Mouse (Mus musculus) liver, adult 2 months (tissue): ENCODE data around the gene Cyp2d10. TPM values are rescaled to one million over a fixed set of nuclear protein-coding genes. Genes with fewer than 3 reads are reported as not detected.

Experiments used
- DNase-seq: peaks from one replicate; pipeline ENCODE4 v3.0.0-alpha.2; 2011; ENCODE audit warnings: low read depth, low spot score; ENCODE audit errors: extremely low read depth
- H3K27ac ChIP-seq: fragments of 200-500 bp; replicated peaks from 2 replicates; pipeline ENCODE4 v1.5.1; 2012; ENCODE audit warnings: low read depth, mild to moderate bottlenecking, control low read depth, inconsistent platforms, low read length; ENCODE audit not compliant: insufficient read depth
- H3K27me3 ChIP-seq: fragments of 200-500 bp; 2 replicates; pipeline ENCODE4 v1.6.1; 2012; ENCODE audit warnings: mild to moderate bottlenecking, moderate library complexity, low read length, inconsistent platforms; ENCODE audit not compliant: control insufficient read depth, insufficient read depth
- H3K36me3 ChIP-seq: fragments of 200-500 bp; 2 replicates; pipeline ENCODE4 v1.6.1; 2012; ENCODE audit warnings: low read length, inconsistent platforms; ENCODE audit not compliant: control insufficient read depth, insufficient read depth
- H3K4me1 ChIP-seq: fragments of 200-500 bp; 2 replicates; pipeline ENCODE4 v1.6.1; 2011; ENCODE audit warnings: low read length; ENCODE audit not compliant: control insufficient read depth, insufficient read depth
- H3K4me3 ChIP-seq: fragments of 200-500 bp; 2 replicates; pipeline ENCODE4 v1.5.1; 2011; ENCODE audit warnings: low read depth, mild to moderate bottlenecking, control low read depth, low read length, moderate library complexity; ENCODE audit not compliant: insufficient read depth
- H3K79me2 ChIP-seq: fragments of 200-500 bp; 2 replicates; pipeline ENCODE4 v1.6.1; 2012; ENCODE audit warnings: inconsistent platforms, mild to moderate bottlenecking, low read length, moderate library complexity; ENCODE audit not compliant: control insufficient read depth, insufficient read depth
- H3K9ac ChIP-seq: fragments of 200-500 bp; 2 replicates; pipeline ENCODE4 v1.6.1; 2012; ENCODE audit warnings: low read depth, mild to moderate bottlenecking, control low read depth, inconsistent platforms, low read length
- CTCF ChIP-seq: fragments of 200-500 bp; IDR thresholded peaks from 2 replicates; pipeline ENCODE4 v1.5.1; 2011; ENCODE audit warnings: low read depth, low read length, control low read depth
- POLR2A ChIP-seq: fragments of 200-500 bp; IDR thresholded peaks from 2 replicates; pipeline ENCODE4 v1.6.1; 2011; ENCODE audit warnings: low read length, control low read depth; ENCODE audit not compliant: insufficient read depth; ENCODE audit errors: extremely low read depth
- WGBS: fragments of 180-500 bp; shearing (Covaris S2); methylation state at CpG from one replicate; pipeline ENCODE4 v1.1.7; 2018; 5-methylcytosine and 5-hydroxymethylcytosine counted together
- polyA plus RNA-seq: library from polyadenylated mRNA; depleted of rRNA; stranded (reverse); fragments of >200 nt; gene quantifications from 2 replicates; pipeline ENCODE4 v1.2.3, GENCODE M21; 2012; rRNA removed
- total RNA-seq: library from RNA; depleted of rRNA; stranded (reverse); fragments of >200 nt; gene quantifications from 2 replicates; pipeline ENCODE4 v1.2.3, GENCODE M21; 2014; rRNA removed

The Cyp2d10 gene
- total and polyA plus RNA-seq, 2 experiments, result 912 to 1,823 TPM

DNA sequence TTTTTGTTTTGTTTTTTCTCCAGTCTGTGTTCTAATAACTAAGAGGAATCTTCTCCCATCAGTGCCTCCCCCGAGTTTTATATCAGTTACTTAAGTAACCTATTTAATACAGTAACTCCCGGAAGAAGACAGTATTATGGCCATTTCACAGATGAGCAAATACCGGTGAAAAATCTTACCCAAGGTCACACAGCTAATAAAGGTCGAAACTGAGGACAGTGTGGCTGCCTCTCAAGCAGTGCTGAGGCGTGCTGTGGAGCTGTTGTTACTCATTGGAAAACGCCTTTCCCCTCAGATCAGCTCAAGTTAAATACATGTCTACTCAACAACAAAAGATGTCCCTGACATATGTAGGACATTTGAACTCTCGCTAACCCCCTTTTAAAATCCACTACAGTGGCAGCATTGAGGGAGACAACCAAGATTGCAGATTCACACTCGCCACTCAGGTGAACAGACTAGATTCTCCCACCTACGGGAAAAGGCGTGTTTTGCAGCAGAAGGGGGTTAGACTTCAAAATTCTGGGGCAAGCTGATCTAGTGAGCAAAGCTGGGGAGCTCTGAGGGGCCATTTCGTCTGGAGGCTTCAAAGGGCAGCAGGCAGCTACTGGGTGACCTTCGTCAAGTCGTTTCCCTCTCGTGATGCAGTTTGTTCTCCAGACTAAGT lies 53.8 kb downstream of the Cyp2d10 start:
- Histone ChIP-seq H3K9ac (peak overlapping the region; percentile 97), H3K27ac (peak overlapping the region; percentile 95), H3K4me3 (peak overlapping the region; percentile 90), H3K27me3 (no peaks in the 10 kb centered on the region), H3K4me1 (peaks cover 25% of the 10 kb centered on the region), H3K36me3 (peaks cover 17% of the 10 kb centered on the region), H3K79me2 (peaks cover 24% of the 10 kb centered on the region)
- peak; percentile 60 for DNase-seq
- TF ChIP-seq POLR2A (no peak), CTCF (no peak)
- 6% methylated on average over 14 of the region's 14 CpGs for WGBS

Other genes starting within 250 kb of the Cyp2d10 start
- gene Shisa8, start 194.4 kb downstream of the Cyp2d10 start, total RNA-seq, result 0.09 and 0.47 TPM in 2 replicates
- gene Shisa8, start 194.4 kb downstream of the Cyp2d10 start, polyA plus RNA-seq, result 0.07 and 0.77 TPM in 2 replicates
- gene Tnfrsf13c, start 182.8 kb downstream of the Cyp2d10 start, total RNA-seq, result 0.28 and 0.54 TPM in 2 replicates
- 0.17 and 0.34 TPM in 2 replicates for gene Tnfrsf13c, start 182.8 kb downstream of the Cyp2d10 start, polyA plus RNA-seq
- 3.0 and 3.7 TPM in 2 replicates for gene Cenpm, start 162.4 kb downstream of the Cyp2d10 start, total RNA-seq
- gene Cenpm, start 162.4 kb downstream of the Cyp2d10 start, polyA plus RNA-seq, result 11.5 and 17.4 TPM in 2 replicates
- 0.18 TPM in 1 of 2 replicates, not detected in the other for gene 1500009C09Rik, start 154.8 kb downstream of the Cyp2d10 start, total RNA-seq
- not detected in 2 replicates for gene 1500009C09Rik, start 154.8 kb downstream of the Cyp2d10 start, polyA plus RNA-seq
- gene Sept3, start 132.3 kb downstream of the Cyp2d10 start, total RNA-seq, result 0.09 and 0.13 TPM in 2 replicates
- 0.04 and 0.16 TPM in 2 replicates for gene Sept3, start 132.3 kb downstream of the Cyp2d10 start, polyA plus RNA-seq
- not detected in 2 replicates for gene Wbp2nl, start 108.2 kb downstream of the Cyp2d10 start, total RNA-seq
- gene Wbp2nl, start 108.2 kb downstream of the Cyp2d10 start, polyA plus RNA-seq, result not detected in 2 replicates
- 29.6 and 30.1 TPM in 2 replicates for gene Naga, start 68.3 kb downstream of the Cyp2d10 start, total RNA-seq
- gene Naga, start 68.3 kb downstream of the Cyp2d10 start, polyA plus RNA-seq, result 61.9 and 67.0 TPM in 2 replicates
- gene Pheta2, start 68.3 kb downstream of the Cyp2d10 start, total RNA-seq, result 0.09 and 0.54 TPM in 2 replicates
- 0.10 and 0.19 TPM in 2 replicates for gene Pheta2, start 68.3 kb downstream of the Cyp2d10 start, polyA plus RNA-seq
- 137 and 141 TPM in 2 replicates for gene Smdt1, start 68.2 kb downstream of the Cyp2d10 start, total RNA-seq
- 165 and 186 TPM in 2 replicates for gene Smdt1, start 68.2 kb downstream of the Cyp2d10 start, polyA plus RNA-seq
- gene Ndufa6, start 52.9 kb downstream of the Cyp2d10 start, total RNA-seq, result 931 and 1,175 TPM in 2 replicates
- 441 and 456 TPM in 2 replicates for gene Ndufa6, start 52.9 kb downstream of the Cyp2d10 start, polyA plus RNA-seq
- gene Cyp2d22, start 26.9 kb downstream of the Cyp2d10 start, total RNA-seq, result 83.3 and 105 TPM in 2 replicates
- gene Cyp2d22, start 26.9 kb downstream of the Cyp2d10 start, polyA plus RNA-seq, result 316 and 337 TPM in 2 replicates
- gene Cyp2d11, start 13.2 kb downstream of the Cyp2d10 start, total RNA-seq, result 0.46 and 0.54 TPM in 2 replicates
- 0.32 and 0.91 TPM in 2 replicates for gene Cyp2d11, start 13.2 kb downstream of the Cyp2d10 start, polyA plus RNA-seq
- gene Cyp2d9, start 26.2 kb upstream of the Cyp2d10 start, total RNA-seq, result 46.2 and 99.8 TPM in 2 replicates
- gene Cyp2d9, start 26.2 kb upstream of the Cyp2d10 start, polyA plus RNA-seq, result 103 and 162 TPM in 2 replicates
- 0.65 TPM in 1 of 2 replicates, not detected in the other for gene Cyp2d12, start 147.9 kb upstream of the Cyp2d10 start, total RNA-seq
- gene Cyp2d12, start 147.9 kb upstream of the Cyp2d10 start, polyA plus RNA-seq, result 0.63 and 0.65 TPM in 2 replicates
- not detected in 2 replicates for gene Cyp2d34, start 213.8 kb upstream of the Cyp2d10 start, total RNA-seq
- gene Cyp2d34, start 213.8 kb upstream of the Cyp2d10 start, polyA plus RNA-seq, result 0.06 and 0.17 TPM in 2 replicates